Mouse (Mus musculus) cerebellum, adult 2 months (tissue): ENCODE data around the gene Nt5c3.

Experiments
- CTCF ChIP-seq: fragments of 200-500 bp; IDR thresholded peaks from 2 replicates; pipeline ENCODE4 v1.5.1; 2011; ENCODE audit warnings: low read depth, mild to moderate bottlenecking, control low read depth, low read length, moderate library complexity, borderline replicate concordance; ENCODE audit not compliant: insufficient read depth
- POLR2A ChIP-seq: fragments of 200-500 bp; IDR thresholded peaks from 2 replicates; pipeline ENCODE4 v1.6.1; 2011; ENCODE audit warnings: low read length, control low read depth, borderline replicate concordance; ENCODE audit not compliant: insufficient read depth

DNA sequence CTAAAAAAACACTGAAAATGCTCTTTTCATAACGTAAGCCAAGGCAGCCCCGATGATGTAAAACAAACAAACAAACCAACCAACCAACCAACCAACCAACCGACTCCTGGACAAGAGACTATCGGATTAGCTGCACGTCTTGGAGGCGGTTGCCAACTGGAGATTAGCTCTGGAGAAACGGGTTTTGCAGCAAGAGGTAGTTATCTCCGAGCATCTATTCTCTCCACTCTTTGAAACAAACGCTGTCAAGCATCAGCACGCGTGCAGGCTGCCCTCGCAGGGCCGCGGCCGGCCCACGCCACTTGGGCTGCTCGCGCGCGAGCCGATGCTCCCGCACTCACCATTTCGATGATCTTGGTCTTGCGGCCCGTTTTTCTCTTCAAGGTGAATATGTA lies 404 bp downstream of the Nt5c3 start:
- TF ChIP-seq POLR2A, result no peak
- no peak for TF ChIP-seq CTCF
